Mouse (Mus musculus) kidney, postnatal 0 days (tissue): ENCODE measurements around the gene Rce1. TPM values are rescaled to one million over a fixed set of nuclear protein-coding genes. Genes with fewer than 3 reads are reported as not detected.

Source experiments
- ATAC-seq: fragments of 200-750 bp; cut with Nextera tagmentation; replicated peaks from 2 replicates; pipeline ENCODE4 v1.8.0; 2017; ENCODE audit warnings: low read depth, moderate number of reproducible peaks, moderate TSS enrichment, moderate library complexity; ENCODE audit not compliant: low FRiP score
- DNase-seq: peaks from one replicate; pipeline ENCODE4 v3.0.0-alpha.2; 2016; ENCODE audit warnings: low spot score
- H3K27ac ChIP-seq: fragments of 300-500 bp; sonication (generic); 2 replicates; pipeline ENCODE4 v1.5.1; 2014; ENCODE audit warnings: mild to moderate bottlenecking
- H3K27me3 ChIP-seq: fragments of 300-500 bp; sonication (generic); 2 replicates; pipeline ENCODE4 v1.6.1; 2014; ENCODE audit warnings: low read length, mixed read lengths; ENCODE audit not compliant: insufficient read depth
- H3K36me3 ChIP-seq: fragments of 300-500 bp; sonication (generic); 2 replicates; pipeline ENCODE4 v1.6.1; 2014; ENCODE audit warnings: low read length, mixed read lengths; ENCODE audit not compliant: insufficient read depth
- H3K4me1 ChIP-seq: fragments of 300-500 bp; sonication (generic); replicated peaks from 2 replicates; pipeline ENCODE4 v1.6.1; 2014; ENCODE audit warnings: antibody characterized with exemption, low read length, mixed read lengths; ENCODE audit not compliant: insufficient read depth
- H3K4me2 ChIP-seq: fragments of 300-500 bp; sonication (generic); 2 replicates; pipeline ENCODE4 v1.6.1; 2014; ENCODE audit warnings: mild to moderate bottlenecking, low read length, moderate library complexity, mixed read lengths
- H3K4me3 ChIP-seq: fragments of 300-500 bp; sonication (generic); replicated peaks from 2 replicates; pipeline ENCODE4 v1.5.1; 2014; ENCODE audit warnings: low read depth, low read length
- H3K9ac ChIP-seq: fragments of 300-500 bp; sonication (generic); 2 replicates; pipeline ENCODE4 v1.6.1; 2014; ENCODE audit warnings: low read depth, low read length
- H3K9me3 ChIP-seq: fragments of 300-500 bp; sonication (generic); replicated peaks from 2 replicates; pipeline ENCODE4 v1.6.1; 2016; ENCODE audit warnings: low read length, inconsistent platforms, mixed read lengths
- CTCF ChIP-seq: IDR thresholded peaks from 2 replicates; pipeline ENCODE4 v1.5.1; 2016; ENCODE audit warnings: antibody characterized with exemption, low read depth, mild to moderate bottlenecking, moderate library complexity
- WGBS: fragments of 180-500 bp; shearing (Covaris S2); extraction: QIAGEN DNeasy Blood & Tissue Kit; methylation state at CpG from one replicate; pipeline ENCODE4 v1.1.7; 2014; 5-methylcytosine and 5-hydroxymethylcytosine counted together
- microRNA-seq: library from miRNA; unstranded; fragments of <30 nt; microRNA quantifications from one replicate; pipeline ENCODE4, GENCODE M21; 2016
- polyA plus RNA-seq: library from polyadenylated mRNA; unstranded; fragments of >200 nt; fragmentation: Nextera tagmentation; extraction: Ambion mirVana; gene quantifications from 2 replicates; pipeline ENCODE4 v1.2.1, GENCODE M21; 2015

The Rce1 gene
- polyA plus RNA-seq, 1 experiment from 2014 or later: 65.1 TPM

DNA sequence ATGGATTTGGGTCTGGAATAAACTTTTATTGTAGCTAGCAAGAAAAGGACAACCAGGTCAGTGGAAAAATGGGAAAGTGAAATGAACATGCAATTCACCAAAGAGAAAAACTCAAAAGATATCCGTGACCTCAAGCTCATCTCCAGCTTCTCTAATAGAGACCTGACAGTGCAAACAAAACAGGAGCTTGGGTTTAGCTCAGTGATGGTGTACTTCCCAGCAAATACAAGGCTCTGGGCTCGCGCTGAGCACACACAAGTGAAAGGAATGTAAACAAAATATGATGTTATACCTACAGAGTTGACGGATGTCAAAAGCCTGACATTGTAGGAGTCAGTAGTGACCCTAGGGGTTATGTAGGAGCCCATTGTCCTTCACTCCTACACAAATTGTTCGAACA, 46.1 kb downstream of the Rce1 start:
- H3K4me1 ChIP-seq: no peaks in the 10 kb centered on the region
- H3K4me2 ChIP-seq: no peak overlapping the region
- H3K27me3 ChIP-seq: no peaks in the 10 kb centered on the region
- no peak overlapping the region for H3K27ac ChIP-seq
- 77% methylated on average over 5 of the region's 5 CpGs for WGBS
- no peaks in the 10 kb centered on the region for H3K9me3 ChIP-seq
- DNase-seq (no peak), ATAC-seq (no peak)
- H3K9ac ChIP-seq: no peak overlapping the region
- no peak overlapping the region for H3K4me3 ChIP-seq
- no peaks in the 10 kb centered on the region for H3K36me3 ChIP-seq
- no peak for TF ChIP-seq CTCF

DNA sequence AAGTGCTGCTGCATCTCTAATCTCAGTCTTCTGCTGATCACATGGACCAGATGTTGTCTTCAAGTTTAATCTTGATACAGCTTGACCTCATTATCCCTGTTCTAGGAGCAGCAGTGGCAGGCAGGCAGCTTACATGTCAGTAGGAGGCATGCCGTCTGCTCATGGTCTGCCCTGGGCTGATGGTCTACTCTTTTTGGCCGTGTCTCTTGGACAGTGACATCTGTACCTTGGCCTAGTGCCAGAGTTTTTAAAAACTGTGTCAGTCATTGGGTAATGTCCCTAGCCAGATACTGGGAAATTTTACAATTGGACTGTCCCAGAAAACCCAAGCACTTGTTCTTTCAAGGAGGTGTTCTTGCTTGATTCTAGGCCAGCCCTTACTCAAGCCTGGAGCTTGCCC, 46.6 kb downstream of the Rce1 start:
- H3K4me2 ChIP-seq: no peak overlapping the region
- DNase-seq (no peak), ATAC-seq (no peak)
- H3K36me3 ChIP-seq: no peaks in the 10 kb centered on the region
- H3K9ac ChIP-seq: no peak overlapping the region
- no peaks in the 10 kb centered on the region for H3K9me3 ChIP-seq
- H3K4me1 ChIP-seq: no peaks in the 10 kb centered on the region
- H3K27ac ChIP-seq: no peak overlapping the region
- no peak for TF ChIP-seq CTCF
- no peaks in the 10 kb centered on the region for H3K27me3 ChIP-seq
- 59% methylated on average over 2 of the region's 2 CpGs for WGBS
- H3K4me3 ChIP-seq: no peak overlapping the region

DNA sequence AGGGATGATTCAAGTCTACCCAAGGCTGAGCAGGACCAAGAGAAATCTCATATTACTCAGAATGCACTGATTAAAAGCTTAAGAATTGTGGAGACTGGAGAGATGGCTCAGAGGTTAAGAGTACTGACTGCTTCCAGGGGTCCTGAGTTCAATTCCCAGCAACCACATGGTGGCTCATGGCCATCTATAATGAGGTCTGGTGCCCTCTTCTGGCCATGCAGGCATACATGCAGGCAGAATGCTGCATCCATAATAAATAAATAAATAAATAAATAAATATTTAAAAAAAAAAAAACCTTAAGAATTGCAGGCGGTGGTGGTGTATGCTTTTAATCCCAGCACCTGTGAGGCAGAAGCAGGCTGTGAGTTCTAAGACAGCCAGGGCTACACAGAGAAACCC, 52.2 kb downstream of the Rce1 start:
- no peaks in the 10 kb centered on the region for H3K9me3 ChIP-seq
- no peak overlapping the region for H3K4me2 ChIP-seq
- TF ChIP-seq CTCF: peak; percentile 49
- no peaks in the 10 kb centered on the region for H3K27me3 ChIP-seq
- H3K9ac ChIP-seq: no peak overlapping the region
- no peak for ATAC-seq
- H3K4me3 ChIP-seq: no peak overlapping the region
- H3K4me1 ChIP-seq: no peaks in the 10 kb centered on the region
- WGBS: 94% methylated on average over 1 of the region's 1 CpGs
- H3K27ac ChIP-seq: no peak overlapping the region
- no peaks in the 10 kb centered on the region for H3K36me3 ChIP-seq
- DNase-seq: no peak

Small RNA genes within 50 kb of the gene (microRNA-seq; reads per million reads assigned to microRNA genes)
- not detected for gene Mir6986

Other genes starting within 250 kb of the Rce1 start
- gene Kdm2a, start 227.4 kb downstream of the Rce1 start, polyA plus RNA-seq: 30.0 and 32.8 TPM in 2 replicates
- 49.3 and 49.7 TPM in 2 replicates for gene Rhod, start 186.2 kb downstream of the Rce1 start, polyA plus RNA-seq
- 1.5 and 1.8 TPM in 2 replicates for gene Syt12, start 148.2 kb downstream of the Rce1 start, polyA plus RNA-seq
- gene 2010003K11Rik, start 127.1 kb downstream of the Rce1 start, polyA plus RNA-seq: 0.57 and 0.61 TPM in 2 replicates
- gene Pcx, start 115.2 kb downstream of the Rce1 start, polyA plus RNA-seq: 57.6 and 66.9 TPM in 2 replicates
- 6.6 and 8.4 TPM in 2 replicates for gene Lrfn4, start 10.0 kb downstream of the Rce1 start, polyA plus RNA-seq
- 2.5 and 3.2 TPM in 2 replicates for gene Gm960, start 73.0 kb upstream of the Rce1 start, polyA plus RNA-seq
- 2.6 and 3.0 TPM in 2 replicates for gene Sptbn2, start 85.5 kb upstream of the Rce1 start, polyA plus RNA-seq
- gene Rbm4b, start 130.9 kb upstream of the Rce1 start, polyA plus RNA-seq: 44.9 and 47.2 TPM in 2 replicates
- gene Rbm4, start 168.3 kb upstream of the Rce1 start, polyA plus RNA-seq: 39.2 and 40.8 TPM in 2 replicates
- 24.4 and 27.3 TPM in 2 replicates for gene Gm21992, start 186.0 kb upstream of the Rce1 start, polyA plus RNA-seq
- gene Rbm14, start 186.0 kb upstream of the Rce1 start, polyA plus RNA-seq: 43.8 and 48.8 TPM in 2 replicates
- gene Ccs, start 213.7 kb upstream of the Rce1 start, polyA plus RNA-seq: 72.9 and 82.1 TPM in 2 replicates
- 0.04 TPM in 1 of 2 replicates, not detected in the other for gene Ccdc87, start 213.7 kb upstream of the Rce1 start, polyA plus RNA-seq
- gene Ctsf, start 229.5 kb upstream of the Rce1 start, polyA plus RNA-seq: 79.8 and 80.6 TPM in 2 replicates